Mouse (Mus musculus): ENCODE measurements around the gene Rasgef1a. TPM values are rescaled to one million over a fixed set of nuclear protein-coding genes. Genes with fewer than 3 reads are reported as not detected.

The Rasgef1a gene
- polyA plus RNA-seq, 1 experiment from 2014 or later, result 1.4 TPM

DNA sequence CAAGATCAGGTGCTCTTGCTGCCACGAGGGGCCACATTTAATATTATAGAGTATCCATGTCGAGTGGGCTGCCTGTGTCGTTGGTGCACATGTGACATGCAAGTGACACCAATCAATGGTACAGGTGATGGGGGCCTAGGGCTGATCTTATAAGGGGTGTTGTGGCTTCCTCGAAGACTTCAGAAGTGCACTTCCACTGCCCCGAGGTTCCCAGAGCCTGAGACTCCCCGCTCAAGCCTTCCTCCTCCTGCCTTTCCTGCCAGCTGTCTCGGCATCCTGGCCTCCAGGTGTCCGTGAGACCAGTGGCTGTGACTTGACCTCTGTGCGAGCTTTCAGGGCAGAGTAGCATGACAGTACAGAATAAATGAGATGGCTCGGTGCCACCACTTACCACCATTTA lies 67.5 kb downstream of the Rasgef1a start:
- H3K4me1 ChIP-seq (replicated peaks), result peaks cover 17% of the 10 kb centered on the region
- no peak overlapping the region for H3K4me2 ChIP-seq (replicated peaks)
- 73% methylated on average over 10 of the region's 10 CpGs for WGBS
- no peak overlapping the region for H3K27ac ChIP-seq
- no peak overlapping the region for H3K9ac ChIP-seq (replicated peaks)
- ATAC-seq, result no peak
- no peaks in the 10 kb centered on the region for H3K36me3 ChIP-seq
- H3K4me3 ChIP-seq (replicated peaks), result no peak overlapping the region
- H3K9me3 ChIP-seq, result no peaks in the 10 kb centered on the region
- no peaks in the 10 kb centered on the region for H3K27me3 ChIP-seq

DNA sequence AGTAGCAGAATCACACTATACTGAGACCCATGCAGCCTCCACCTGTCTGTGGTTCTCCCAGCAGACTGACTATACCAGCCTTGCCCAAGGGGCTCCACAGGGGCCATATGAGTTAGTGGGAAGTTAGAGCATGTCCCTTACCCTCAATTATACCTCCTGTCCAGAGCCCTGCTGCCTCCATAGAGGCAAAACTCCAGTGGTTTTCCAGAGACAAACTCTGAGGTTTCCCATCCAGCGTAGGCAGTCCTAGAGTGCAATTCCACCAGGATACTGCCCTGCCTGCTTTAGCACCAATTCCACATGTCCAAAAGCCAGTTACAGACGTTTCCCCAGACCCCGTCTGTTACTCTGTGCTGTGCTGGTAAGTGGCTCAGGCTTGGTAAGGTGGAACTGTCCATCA lies 68.1 kb downstream of the Rasgef1a start:
- WGBS, result 63% methylated on average over 3 of the region's 3 CpGs
- ATAC-seq, result no peak
- peak overlapping the region; percentile 44 for H3K27ac ChIP-seq

DNA sequence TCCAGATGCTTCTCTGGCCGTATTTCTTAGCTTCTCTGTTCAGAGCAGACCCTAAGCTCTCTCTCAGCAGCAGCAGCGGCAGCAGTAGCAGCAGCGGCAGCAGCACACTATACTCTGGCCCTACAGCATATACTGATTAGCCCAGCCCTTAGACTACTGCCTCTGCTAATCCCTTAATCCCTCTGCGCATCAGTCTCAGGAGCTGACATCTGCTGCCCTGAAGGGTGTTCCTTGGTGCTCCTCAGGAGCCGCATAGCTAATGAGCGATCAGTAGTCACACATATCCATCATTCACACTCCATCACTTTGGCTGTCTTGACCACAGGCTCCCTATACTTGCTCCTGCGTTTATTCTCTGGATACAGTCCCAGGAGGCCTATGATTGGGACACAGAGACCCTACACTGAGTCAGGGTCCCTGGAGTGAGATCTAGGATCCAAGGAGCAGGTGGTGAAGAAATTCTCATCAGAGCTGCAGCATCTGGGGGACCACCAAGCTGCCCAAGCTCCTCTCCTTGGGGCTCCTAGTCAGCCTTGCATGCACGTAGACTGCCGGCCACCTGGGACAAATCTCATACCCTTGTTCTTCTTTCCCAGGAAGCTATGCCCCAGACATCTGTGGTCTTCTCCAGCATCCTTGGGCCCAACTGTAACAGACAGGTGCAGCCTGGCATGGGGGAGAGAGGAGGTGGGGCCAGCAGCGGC lies 68.7 kb downstream of the Rasgef1a start:
- Histone ChIP-seq H3K27ac (peak overlapping the region; percentile 44), H3K27me3 (no peaks in the 10 kb centered on the region), H3K36me3 (no peaks in the 10 kb centered on the region), H3K4me2 (replicated peaks) (no peak overlapping the region), H3K9ac (replicated peaks) (0 out of 2 replicates have a peak overlapping the region, but pooled peaks have one; percentile 0), H3K4me1 (replicated peaks) (peaks cover 13% of the 10 kb centered on the region), H3K4me3 (replicated peaks) (no peak overlapping the region), H3K9me3 (no peaks in the 10 kb centered on the region)
- peak; percentile 73 for ATAC-seq
- WGBS, result 40% methylated on average over 10 of the region's 10 CpGs

More for the DNA sequence above, 68.1 kb downstream of the Rasgef1a start:
- Histone ChIP-seq H3K9me3 (no peaks in the 10 kb centered on the region), H3K27me3 (no peaks in the 10 kb centered on the region), H3K4me2 (replicated peaks) (no peak overlapping the region), H3K36me3 (no peaks in the 10 kb centered on the region), H3K9ac (replicated peaks) (0 out of 2 replicates have a peak overlapping the region, but pooled peaks have one; percentile 0), H3K4me1 (replicated peaks) (peaks cover 13% of the 10 kb centered on the region), H3K4me3 (replicated peaks) (no peak overlapping the region)

DNA sequence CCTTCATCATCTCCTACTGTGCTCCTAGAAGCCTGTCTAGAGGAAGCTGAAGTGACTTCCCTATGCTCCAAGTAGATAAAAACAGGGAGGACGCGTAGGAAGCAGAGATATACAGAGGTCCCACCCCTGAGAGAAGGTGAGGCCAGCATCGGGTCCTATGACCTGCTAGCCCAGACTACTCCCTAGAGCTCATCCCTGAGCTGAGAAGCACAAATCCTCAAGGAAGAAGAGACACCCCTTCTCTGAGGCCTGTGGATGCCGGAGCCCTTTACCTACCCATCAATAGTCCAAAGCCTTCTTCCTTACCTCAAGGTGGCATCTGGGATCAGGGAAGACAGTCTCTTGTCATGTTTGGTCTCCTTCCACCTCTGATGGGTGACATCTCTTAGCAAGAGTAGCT lies 69.5 kb downstream of the Rasgef1a start:
- Histone ChIP-seq H3K9me3 (no peaks in the 10 kb centered on the region), H3K9ac (replicated peaks) (no peak overlapping the region), H3K27me3 (no peaks in the 10 kb centered on the region), H3K36me3 (no peaks in the 10 kb centered on the region), H3K4me3 (replicated peaks) (no peak overlapping the region), H3K4me2 (replicated peaks) (no peak overlapping the region), H3K27ac (no peak overlapping the region), H3K4me1 (replicated peaks) (peaks cover 13% of the 10 kb centered on the region)
- no peak for ATAC-seq
- 93% methylated on average over 4 of the region's 4 CpGs for WGBS

DNA sequence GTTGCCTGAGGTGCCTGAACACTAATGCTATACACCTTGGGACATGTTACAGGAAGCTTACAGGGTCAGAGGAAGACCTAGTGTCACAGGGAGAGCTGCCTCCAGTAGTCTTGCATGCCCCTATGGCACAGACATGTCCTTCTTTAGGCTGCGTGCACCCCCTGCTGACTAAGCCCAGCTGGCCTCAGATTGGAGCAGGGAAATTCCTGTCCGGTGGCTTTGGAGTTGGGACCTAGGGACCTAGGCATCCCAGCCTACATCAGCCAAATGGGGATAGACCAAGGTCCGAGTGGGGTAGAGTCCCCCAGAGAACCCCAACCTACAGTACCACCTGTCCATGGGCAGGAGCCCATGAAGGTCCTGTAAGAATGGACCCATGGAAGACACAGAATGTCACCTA lies 71.1 kb downstream of the Rasgef1a start:
- H3K4me3 ChIP-seq (replicated peaks), result no peak overlapping the region
- H3K9ac ChIP-seq (replicated peaks), result no peak overlapping the region
- H3K27ac ChIP-seq, result no peak overlapping the region
- no peaks in the 10 kb centered on the region for H3K27me3 ChIP-seq
- no peak overlapping the region for H3K4me2 ChIP-seq (replicated peaks)
- no peak for ATAC-seq
- peaks cover 13% of the 10 kb centered on the region for H3K4me1 ChIP-seq (replicated peaks)
- H3K9me3 ChIP-seq, result no peaks in the 10 kb centered on the region
- WGBS, result 88% methylated on average over 3 of the region's 3 CpGs
- no peaks in the 10 kb centered on the region for H3K36me3 ChIP-seq

DNA sequence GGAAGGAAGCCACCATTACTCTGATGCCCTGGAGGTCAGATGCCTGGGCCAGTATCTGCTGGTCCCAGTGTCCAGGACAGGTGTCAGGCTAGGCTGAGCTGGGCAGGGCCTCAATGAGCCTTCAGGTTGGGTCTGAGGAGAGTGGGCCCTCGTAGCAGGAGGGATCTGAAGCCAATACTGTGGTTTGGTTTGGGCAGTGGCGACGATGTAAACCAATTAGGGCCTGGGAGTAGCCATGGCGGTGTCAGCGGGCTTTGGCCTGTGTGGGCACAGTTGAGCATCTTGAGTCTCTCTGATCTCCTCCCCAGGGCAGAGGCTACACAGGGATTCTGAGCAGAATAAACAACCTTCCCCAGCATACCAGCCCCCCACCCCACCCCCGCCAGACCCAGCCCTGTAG lies 72.4 kb downstream of the Rasgef1a start:
- peaks cover 13% of the 10 kb centered on the region for H3K4me1 ChIP-seq (replicated peaks)
- no peak for ATAC-seq
- WGBS, result 81% methylated on average over 6 of the region's 6 CpGs
- no peak overlapping the region for H3K4me3 ChIP-seq (replicated peaks)
- H3K27me3 ChIP-seq, result no peaks in the 10 kb centered on the region
- H3K27ac ChIP-seq, result no peak overlapping the region
- H3K9ac ChIP-seq (replicated peaks), result no peak overlapping the region
- H3K36me3 ChIP-seq, result no peaks in the 10 kb centered on the region
- H3K4me2 ChIP-seq (replicated peaks), result no peak overlapping the region
- H3K9me3 ChIP-seq, result no peaks in the 10 kb centered on the region

DNA sequence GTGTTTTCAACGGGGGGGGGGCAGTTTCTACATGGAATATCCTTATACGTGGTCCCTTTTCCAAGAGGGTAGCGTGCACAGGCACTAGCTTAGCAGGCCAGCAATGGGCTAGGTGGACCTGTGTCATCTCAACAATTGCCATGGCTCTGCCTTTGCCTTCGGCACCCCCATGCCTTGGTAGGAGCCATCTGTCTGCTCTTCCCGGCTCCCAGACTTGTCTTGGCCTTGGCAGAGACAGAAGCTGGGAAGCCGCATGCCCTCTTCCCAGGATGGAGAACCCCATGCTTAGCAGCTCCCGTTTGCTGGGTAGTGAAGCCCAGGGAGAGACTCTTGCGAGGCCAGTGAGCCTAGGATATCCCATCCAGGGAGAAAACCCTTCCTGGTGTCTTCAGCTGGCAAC lies 73.4 kb downstream of the Rasgef1a start:
- no peak overlapping the region for H3K9ac ChIP-seq (replicated peaks)
- no peak for ATAC-seq
- 93% methylated on average over 8 of the region's 8 CpGs for WGBS

DNA sequence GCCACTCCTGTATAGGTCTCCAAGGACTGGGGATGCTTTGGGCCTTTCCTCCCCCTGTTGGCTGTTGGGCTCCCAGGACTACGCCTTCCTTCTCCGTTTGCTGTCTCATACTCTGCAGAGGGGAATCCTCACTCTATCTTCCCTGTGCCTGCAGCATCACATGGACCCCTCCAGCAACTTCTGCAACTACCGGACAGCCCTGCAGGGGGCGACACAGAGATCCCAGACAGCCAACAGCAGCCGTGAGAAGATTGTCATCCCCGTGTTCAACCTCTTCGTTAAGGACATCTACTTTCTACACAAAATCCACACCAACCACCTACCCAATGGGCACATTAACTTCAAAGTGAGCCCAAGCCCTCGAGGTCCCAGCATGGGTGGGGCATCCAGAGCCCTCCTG lies 76.7 kb downstream of the Rasgef1a start:
- Histone ChIP-seq H3K27ac (no peak overlapping the region), H3K36me3 (no peaks in the 10 kb centered on the region), H3K4me2 (replicated peaks) (no peak overlapping the region), H3K4me1 (replicated peaks) (no peaks in the 10 kb centered on the region), H3K4me3 (replicated peaks) (no peak overlapping the region), H3K9me3 (no peaks in the 10 kb centered on the region), H3K9ac (replicated peaks) (no peak overlapping the region), H3K27me3 (no peaks in the 10 kb centered on the region)
- 56% methylated on average over 8 of the region's 8 CpGs for WGBS
- ATAC-seq, result no peak

More for the DNA sequence above, 73.4 kb downstream of the Rasgef1a start:
- no peak overlapping the region for H3K4me3 ChIP-seq (replicated peaks)
- peaks cover 7% of the 10 kb centered on the region for H3K4me1 ChIP-seq (replicated peaks)
- H3K27me3 ChIP-seq, result no peaks in the 10 kb centered on the region
- H3K4me2 ChIP-seq (replicated peaks), result no peak overlapping the region
- H3K27ac ChIP-seq, result no peak overlapping the region
- no peaks in the 10 kb centered on the region for H3K9me3 ChIP-seq
- H3K36me3 ChIP-seq, result no peaks in the 10 kb centered on the region

DNA sequence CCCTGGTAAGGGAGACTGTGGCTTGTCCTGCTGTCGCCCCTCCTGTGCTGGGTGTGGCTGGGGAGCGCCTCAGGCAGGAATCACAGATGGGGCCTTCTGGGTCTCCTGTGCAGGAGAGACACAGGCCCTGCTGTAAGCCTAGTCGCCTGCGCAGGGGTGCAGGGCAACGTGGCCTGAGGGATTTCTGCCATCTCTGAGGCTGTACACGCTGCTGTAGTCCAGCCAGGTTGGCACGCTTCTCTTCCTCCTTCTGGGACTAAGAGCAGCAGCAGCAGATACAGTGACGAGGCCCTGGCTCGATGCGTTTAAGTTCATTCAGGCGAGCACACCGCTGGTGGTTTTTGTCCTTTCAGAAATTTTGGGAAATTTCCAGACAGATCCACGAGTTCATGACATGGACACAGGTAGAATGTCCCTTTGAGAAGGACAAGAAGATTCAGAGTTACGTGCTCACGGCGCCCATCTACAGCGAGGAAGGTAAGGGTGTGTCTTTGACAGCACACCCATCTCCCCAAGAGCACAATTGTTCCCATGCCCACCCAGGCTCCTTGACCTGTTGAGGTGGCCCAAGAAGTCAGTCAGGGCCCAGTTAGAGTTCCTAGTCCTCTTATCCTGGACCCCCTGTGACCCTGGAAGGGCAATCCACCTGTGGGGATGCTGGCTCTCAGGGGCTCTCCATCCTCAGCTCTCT lies 77.7 kb downstream of the Rasgef1a start:
- H3K4me3 ChIP-seq (replicated peaks), result no peak overlapping the region
- H3K9me3 ChIP-seq, result no peaks in the 10 kb centered on the region
- H3K27me3 ChIP-seq, result no peaks in the 10 kb centered on the region
- no peak overlapping the region for H3K4me2 ChIP-seq (replicated peaks)
- WGBS, result 81% methylated on average over 17 of the region's 17 CpGs
- H3K4me1 ChIP-seq (replicated peaks), result no peaks in the 10 kb centered on the region
- no peaks in the 10 kb centered on the region for H3K36me3 ChIP-seq
- ATAC-seq, result no peak; the same call in 1 of the 2 replicates
- no peak overlapping the region for H3K9ac ChIP-seq (replicated peaks)
- H3K27ac ChIP-seq, result no peak overlapping the region

DNA sequence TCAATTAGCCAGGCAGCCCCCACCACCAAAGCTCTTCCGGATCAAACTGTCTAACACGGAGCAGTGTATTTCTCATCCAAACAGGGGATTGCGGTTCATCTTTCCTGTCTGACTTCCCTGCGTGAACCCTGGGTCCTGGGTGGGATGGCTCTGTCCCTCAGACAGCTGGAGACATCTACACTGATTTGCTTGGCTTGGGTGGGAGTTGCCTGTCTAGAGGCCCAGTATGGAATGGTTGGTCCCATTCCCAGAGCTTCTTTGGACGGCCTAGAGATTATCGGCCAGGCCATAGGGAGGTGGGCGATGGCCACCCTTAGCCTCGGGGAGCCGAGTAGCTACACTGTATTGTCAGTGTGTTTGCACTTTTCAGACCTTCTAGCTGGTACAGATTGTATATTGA lies 79.6 kb downstream of the Rasgef1a start:
- ATAC-seq, result no peak
- Histone ChIP-seq H3K4me3 (replicated peaks) (no peak overlapping the region), H3K27me3 (no peaks in the 10 kb centered on the region), H3K4me1 (replicated peaks) (no peaks in the 10 kb centered on the region), H3K9me3 (no peaks in the 10 kb centered on the region), H3K27ac (no peak overlapping the region), H3K4me2 (replicated peaks) (no peak overlapping the region), H3K9ac (replicated peaks) (no peak overlapping the region), H3K36me3 (no peaks in the 10 kb centered on the region)
- 91% methylated on average over 9 of the region's 9 CpGs for WGBS

DNA sequence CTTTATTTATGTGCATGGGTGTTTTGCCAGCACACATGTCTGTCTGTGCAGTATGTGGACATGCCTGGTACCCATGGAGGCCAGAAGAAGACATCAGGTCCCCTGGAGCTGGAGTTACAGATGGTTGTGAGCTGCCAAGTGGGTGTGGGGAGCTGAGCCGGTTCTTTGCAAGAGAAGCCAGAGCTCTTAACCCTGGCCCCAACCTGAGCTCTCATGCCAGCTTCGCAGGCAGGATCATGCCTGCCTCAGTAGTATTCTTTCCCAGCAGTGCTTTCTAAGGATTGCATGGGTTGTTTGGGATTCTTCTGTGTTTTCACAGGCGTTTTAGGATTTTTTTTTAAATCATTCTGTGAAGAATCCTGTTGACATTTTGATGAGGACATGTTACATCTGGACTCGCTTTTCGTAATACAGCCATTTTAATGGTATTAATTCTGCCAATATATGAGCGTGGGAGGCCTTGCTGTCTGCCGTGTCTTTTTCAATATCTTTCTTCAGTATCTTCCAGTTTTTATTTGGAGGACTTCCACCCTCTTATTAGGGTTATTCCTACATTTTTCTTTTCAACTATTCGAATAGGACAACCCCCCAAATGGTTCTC lies 86.6 kb downstream of the Rasgef1a start:
- 89% methylated on average over 8 of the region's 8 CpGs for WGBS
- no peaks in the 10 kb centered on the region for H3K9me3 ChIP-seq
- no peak overlapping the region for H3K27ac ChIP-seq
- no peak overlapping the region for H3K9ac ChIP-seq (replicated peaks)
- no peak for ATAC-seq
- H3K4me1 ChIP-seq (replicated peaks), result no peaks in the 10 kb centered on the region
- H3K27me3 ChIP-seq, result no peaks in the 10 kb centered on the region
- H3K4me3 ChIP-seq (replicated peaks), result no peak overlapping the region
- H3K4me2 ChIP-seq (replicated peaks), result no peak overlapping the region
- no peaks in the 10 kb centered on the region for H3K36me3 ChIP-seq

DNA sequence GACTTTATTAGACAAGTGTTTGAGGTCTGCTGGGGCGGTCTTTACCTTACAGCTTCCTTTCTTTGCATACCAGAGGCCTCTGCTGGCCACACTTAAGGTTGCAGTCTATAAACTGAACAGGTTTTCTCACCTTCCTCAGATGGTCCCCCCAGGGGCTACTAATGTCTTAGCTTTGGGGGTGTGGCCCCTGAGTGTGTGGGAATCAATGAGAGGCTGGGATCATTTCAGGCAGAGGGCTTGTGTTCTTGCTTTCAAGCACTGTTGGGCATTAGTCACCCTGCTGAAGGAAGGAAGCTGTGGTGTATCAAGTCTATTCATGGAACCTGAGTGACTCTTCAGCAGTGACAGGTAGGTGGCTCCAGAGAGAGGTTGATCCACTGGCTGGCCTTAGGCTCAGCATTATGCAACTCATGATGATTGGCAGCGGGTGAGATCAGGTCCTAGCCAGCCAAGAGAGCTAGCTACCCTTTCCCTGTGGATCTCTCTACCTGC lies 88.1 kb downstream of the Rasgef1a start:
- 46% methylated on average over 2 of the region's 2 CpGs for WGBS
- Histone ChIP-seq H3K9ac (replicated peaks) (no peak overlapping the region), H3K27ac (no peak overlapping the region), H3K27me3 (no peaks in the 10 kb centered on the region), H3K4me3 (replicated peaks) (no peak overlapping the region), H3K36me3 (no peaks in the 10 kb centered on the region), H3K9me3 (no peaks in the 10 kb centered on the region), H3K4me1 (replicated peaks) (no peaks in the 10 kb centered on the region), H3K4me2 (replicated peaks) (no peak overlapping the region)
- 0 out of 2 replicates have a peak, but pooled peaks have one; percentile 34 for ATAC-seq
